Mouse (Mus musculus) erythroblast, embryonic 14.5 days (primary cell): ENCODE data around the gene Slc7a15. TPM values are rescaled to one million over a fixed set of nuclear protein-coding genes. Genes with fewer than 3 reads are reported as not detected.

ENCODE experiments used
- H3K27me3 ChIP-seq: 2 replicates; pipeline ENCODE4 v1.6.1; 2012; ENCODE audit warnings: inconsistent platforms; ENCODE audit not compliant: control insufficient read depth
- H3K36me3 ChIP-seq: 2 replicates; pipeline ENCODE4 v1.6.1; 2012; ENCODE audit warnings: mild to moderate bottlenecking, inconsistent platforms; ENCODE audit not compliant: control insufficient read depth
- H3K4me1 ChIP-seq: 2 replicates; pipeline ENCODE4 v1.6.1; 2012; ENCODE audit warnings: inconsistent platforms; ENCODE audit not compliant: control insufficient read depth
- H3K4me3 ChIP-seq: replicated peaks from 2 replicates; pipeline ENCODE3; 2012; ENCODE audit warnings: moderate library complexity, mild to moderate bottlenecking, inconsistent platforms
- H3K9me3 ChIP-seq: 2 replicates; pipeline ENCODE4 v1.6.1; 2012; ENCODE audit warnings: low read length, inconsistent platforms, mixed read lengths; ENCODE audit not compliant: control insufficient read depth
- GATA1 ChIP-seq: IDR thresholded peaks from 2 replicates; pipeline ENCODE4 v1.6.1; 2012; ENCODE audit warnings: low read length, inconsistent platforms, mixed read lengths
- TAL1 ChIP-seq: IDR thresholded peaks from 3 replicates; pipeline ENCODE4 v1.6.1; 2012; ENCODE audit warnings: low read length, inconsistent platforms, mixed read lengths
- polyA plus RNA-seq: library from polyadenylated mRNA; stranded (reverse); fragments of >175 nt; gene quantifications from 2 replicates; pipeline ENCODE4 v1.2.3, GENCODE M21; 2012

Slc7a15 gene
- polyA plus RNA-seq, 1 experiment = not detected

GRCm38 (mm10) chr12:8501571-8502305 lies 97.1 kb downstream of the Slc7a15 start:
- Histone ChIP-seq H3K36me3 (no peaks in the 10 kb centered on the region), H3K27me3 (peaks cover 29% of the 10 kb centered on the region), H3K9me3 (no peaks in the 10 kb centered on the region), H3K4me1 (peaks cover 23% of the 10 kb centered on the region), H3K4me3 (no peak overlapping the region)
- TF ChIP-seq GATA1 (no peak), TAL1 (no peak)

GRCm38 (mm10) chr12:8500597-8501570 lies 98.0 kb downstream of the Slc7a15 start:
- peaks cover 29% of the 10 kb centered on the region for H3K27me3 ChIP-seq
- H3K4me1 ChIP-seq = peaks cover 23% of the 10 kb centered on the region
- H3K36me3 ChIP-seq = no peaks in the 10 kb centered on the region
- no peaks in the 10 kb centered on the region for H3K9me3 ChIP-seq
- peak overlapping the region; percentile 67 for H3K4me3 ChIP-seq
- no peak for TF ChIP-seq TAL1
- no peak for TF ChIP-seq GATA1

GRCm38 (mm10) chr12:8499871-8500596 lies 98.8 kb downstream of the Slc7a15 start, which contains the start of gene Rhob:
Rhob (minus strand) TSS chr12:8500009.
- Histone ChIP-seq H3K4me1 (peaks cover 23% of the 10 kb centered on the region), H3K4me3 (peak within 1 kb of the TSS; percentile 67), H3K27me3 (peaks cover 29% of the 10 kb centered on the region), H3K9me3 (no peaks in the 10 kb centered on the region), H3K36me3 (no peaks in the 10 kb centered on the region)
- no peak for TF ChIP-seq GATA1
- TF ChIP-seq TAL1 = no peak

GRCm38 (mm10) chr12:8499001-8499870 lies 99.6 kb downstream of the Slc7a15 start:
- H3K9me3 ChIP-seq = no peaks in the 10 kb centered on the region
- H3K4me3 ChIP-seq = peak overlapping the region; percentile 67
- H3K27me3 ChIP-seq = peaks cover 29% of the 10 kb centered on the region
- H3K36me3 ChIP-seq = no peaks in the 10 kb centered on the region
- H3K4me1 ChIP-seq = peaks cover 23% of the 10 kb centered on the region
- TF ChIP-seq TAL1 = no peak
- no peak for TF ChIP-seq GATA1

GRCm38 (mm10) chr12:8498591-8499000 lies 100.3 kb downstream of the Slc7a15 start:
- TF ChIP-seq GATA1 (no peak), TAL1 (no peak)
- peaks cover 29% of the 10 kb centered on the region for H3K27me3 ChIP-seq
- H3K4me1 ChIP-seq = peaks cover 23% of the 10 kb centered on the region
- H3K4me3 ChIP-seq = peak overlapping the region; percentile 67
- H3K9me3 ChIP-seq = no peaks in the 10 kb centered on the region
- no peaks in the 10 kb centered on the region for H3K36me3 ChIP-seq

GRCm38 (mm10) chr12:8498148-8498571 lies 100.7 kb downstream of the Slc7a15 start:
- Histone ChIP-seq H3K9me3 (no peaks in the 10 kb centered on the region), H3K4me1 (peaks cover 23% of the 10 kb centered on the region), H3K27me3 (peaks cover 29% of the 10 kb centered on the region), H3K36me3 (no peaks in the 10 kb centered on the region), H3K4me3 (peak overlapping the region; percentile 19)
- TF ChIP-seq GATA1 (no peak), TAL1 (no peak)

- H3K9me3 ChIP-seq = no peaks in the 10 kb centered on the region
Measured at GRCm38 (mm10) chr12:8497314-8497706, 101.6 kb downstream of the Slc7a15 start.

GRCm38 (mm10) chr12:8496679-8497313 lies 102.1 kb downstream of the Slc7a15 start:
- no peaks in the 10 kb centered on the region for H3K9me3 ChIP-seq
- TF ChIP-seq GATA1 = no peak
- peaks cover 23% of the 10 kb centered on the region for H3K4me1 ChIP-seq
- no peak overlapping the region for H3K4me3 ChIP-seq
- no peaks in the 10 kb centered on the region for H3K36me3 ChIP-seq
- peaks cover 29% of the 10 kb centered on the region for H3K27me3 ChIP-seq

More at GRCm38 (mm10) chr12:8497314-8497706, 101.6 kb downstream of the Slc7a15 start:
- Histone ChIP-seq H3K36me3 (no peaks in the 10 kb centered on the region), H3K4me3 (no peak overlapping the region), H3K27me3 (peaks cover 29% of the 10 kb centered on the region), H3K4me1 (peaks cover 23% of the 10 kb centered on the region)
- no peak for TF ChIP-seq GATA1
- no peak for TF ChIP-seq TAL1
